Mouse (Mus musculus) stomach, postnatal 0 days (tissue): ENCODE measurements around the gene Mapk3. TPM values are rescaled to one million over a fixed set of nuclear protein-coding genes. Genes with fewer than 3 reads are reported as not detected.
A peak's percentile ranks its signal among the peaks of the same experiment; 100 is the strongest.

ENCODE experiments used
- ATAC-seq: fragments of 200-750 bp; cut with Nextera tagmentation; 2 replicates; pipeline ENCODE4 v1.8.0; 2017; ENCODE audit not compliant: low FRiP score, low TSS enrichment
- DNase-seq: peaks from one replicate; pipeline ENCODE4 v3.0.0-alpha.2; 2016; ENCODE audit warnings: low spot score
- H3K27ac ChIP-seq: fragments of 300-500 bp; sonication (generic); replicated peaks from 2 replicates; pipeline ENCODE4 v1.5.1; 2014; ENCODE audit warnings: mild to moderate bottlenecking, control low read depth
- H3K27me3 ChIP-seq: fragments of 300-500 bp; sonication (generic); 2 replicates; pipeline ENCODE4 v1.6.1; 2014; ENCODE audit warnings: low read length; ENCODE audit not compliant: control insufficient read depth, insufficient read depth
- H3K36me3 ChIP-seq: fragments of 300-500 bp; sonication (generic); 2 replicates; pipeline ENCODE4 v1.6.1; 2014; ENCODE audit warnings: low read length, mixed read lengths; ENCODE audit not compliant: control insufficient read depth, insufficient read depth
- H3K4me1 ChIP-seq: fragments of 300-500 bp; sonication (generic); replicated peaks from 2 replicates; pipeline ENCODE4 v1.6.1; 2014; ENCODE audit warnings: antibody characterized with exemption; ENCODE audit not compliant: control insufficient read depth, insufficient read depth
- H3K4me2 ChIP-seq: fragments of 300-500 bp; sonication (generic); replicated peaks from 2 replicates; pipeline ENCODE4 v1.6.1; 2014; ENCODE audit warnings: low read depth, mild to moderate bottlenecking, control low read depth, moderate library complexity
- H3K4me3 ChIP-seq: fragments of 300-500 bp; sonication (generic); 2 replicates; pipeline ENCODE4 v1.5.1; 2014; ENCODE audit warnings: low read depth, low read length, control low read depth
- H3K9ac ChIP-seq: fragments of 300-500 bp; sonication (generic); 2 replicates; pipeline ENCODE4 v1.6.1; 2014; ENCODE audit warnings: mild to moderate bottlenecking, low read length, control low read depth, mixed read lengths
- H3K9me3 ChIP-seq: fragments of 300-500 bp; sonication (generic); 2 replicates; pipeline ENCODE4 v1.6.1; 2016; ENCODE audit warnings: low read length; ENCODE audit not compliant: control insufficient read depth
- CTCF ChIP-seq: IDR thresholded peaks from 2 replicates; pipeline ENCODE4 v1.5.1; 2016; ENCODE audit warnings: antibody characterized with exemption, low read depth, mild to moderate bottlenecking, moderate library complexity
- EP300 ChIP-seq: optimal IDR thresholded peaks from 2 replicates; pipeline ENCODE3; 2016; ENCODE audit warnings: antibody characterized with exemption
- WGBS: fragments of 180-500 bp; shearing (Covaris S2); extraction: QIAGEN DNeasy Blood & Tissue Kit; methylation state at CpG from one replicate; pipeline ENCODE4 v1.1.7; 2014; 5-methylcytosine and 5-hydroxymethylcytosine counted together
- polyA plus RNA-seq: library from polyadenylated mRNA; unstranded; fragments of >200 nt; fragmentation: Nextera tagmentation; extraction: Ambion mirVana; gene quantifications from 2 replicates; pipeline ENCODE4 v1.2.1, GENCODE M21; 2015

The Mapk3 gene
- polyA plus RNA-seq: 114 and 116 TPM in 2 replicates

GRCm38 (mm10) chr7:126759050-126759671 is at the start of gene Mapk3:
TSS of gene Mapk3 (plus strand) at chr7:126759601.
- Histone ChIP-seq H3K9ac (peak within 1 kb of the TSS; percentile 88), H3K9me3 (no peaks in the 10 kb centered on the region), H3K4me2 (peak within 1 kb of the TSS; percentile 73), H3K36me3 (peaks cover 5% of the 10 kb centered on the region; the same call in 1 of the 2 replicates), H3K4me3 (peak within 1 kb of the TSS; percentile 82), H3K27ac (peak within 1 kb of the TSS; percentile 97), H3K4me1 (peaks cover 13% of the 10 kb centered on the region), H3K27me3 (no peaks in the 10 kb centered on the region)
- 2% methylated on average over 15 of the region's 38 CpGs for WGBS
- peak; percentile 92 for DNase-seq
- TF ChIP-seq CTCF (peak; percentile 80), EP300 (no peak)
- peak; percentile 59 for ATAC-seq

GRCm38 (mm10) chr7:126710266-126710665 is 49.1 kb upstream of the Mapk3 start:
- TF ChIP-seq EP300: no peak
- no peak for TF ChIP-seq CTCF
- Histone ChIP-seq H3K4me2 (no peak overlapping the region), H3K4me3 (no peak overlapping the region), H3K4me1 (no peaks in the 10 kb centered on the region), H3K9ac (no peak overlapping the region), H3K36me3 (no peaks in the 10 kb centered on the region), H3K9me3 (no peaks in the 10 kb centered on the region), H3K27me3 (no peaks in the 10 kb centered on the region), H3K27ac (no peak overlapping the region)
- WGBS: 73% methylated on average over 4 of the region's 4 CpGs
- DNase-seq: no peak
- no peak for ATAC-seq

GRCm38 (mm10) chr7:126711910-126712309 is 47.5 kb upstream of the Mapk3 start:
- no peak overlapping the region for H3K27ac ChIP-seq
- no peak for DNase-seq
- 87% methylated on average over 3 of the region's 3 CpGs for WGBS

GRCm38 (mm10) chr7:126715679-126716078 is 43.7 kb upstream of the Mapk3 start:
- no peak for ATAC-seq
- H3K4me1 ChIP-seq: no peaks in the 10 kb centered on the region
- H3K4me2 ChIP-seq: no peak overlapping the region
- H3K9me3 ChIP-seq: no peaks in the 10 kb centered on the region
- no peak overlapping the region for H3K27ac ChIP-seq
- WGBS: 74% methylated on average over 4 of the region's 4 CpGs
- H3K36me3 ChIP-seq: no peaks in the 10 kb centered on the region
- no peak for DNase-seq
- no peaks in the 10 kb centered on the region for H3K27me3 ChIP-seq
- TF ChIP-seq EP300: no peak
- no peak for TF ChIP-seq CTCF
- no peak overlapping the region for H3K4me3 ChIP-seq
- H3K9ac ChIP-seq: no peak overlapping the region

More at GRCm38 (mm10) chr7:126711910-126712309, 47.5 kb upstream of the Mapk3 start:
- Histone ChIP-seq H3K36me3 (no peaks in the 10 kb centered on the region), H3K9me3 (no peaks in the 10 kb centered on the region), H3K4me2 (no peak overlapping the region), H3K9ac (no peak overlapping the region), H3K27me3 (no peaks in the 10 kb centered on the region), H3K4me1 (no peaks in the 10 kb centered on the region), H3K4me3 (no peak overlapping the region)
- ATAC-seq: no peak
- TF ChIP-seq EP300 (no peak), CTCF (no peak)

GRCm38 (mm10) chr7:126717566-126717965 is 41.8 kb upstream of the Mapk3 start:
- H3K4me1 ChIP-seq: no peaks in the 10 kb centered on the region
- DNase-seq (no peak), ATAC-seq (no peak)
- H3K27me3 ChIP-seq: no peaks in the 10 kb centered on the region
- 63% methylated on average over 3 of the region's 3 CpGs for WGBS
- TF ChIP-seq CTCF (no peak), EP300 (no peak)
- no peak overlapping the region for H3K27ac ChIP-seq
- no peak overlapping the region for H3K4me2 ChIP-seq
- no peak overlapping the region for H3K9ac ChIP-seq
- no peak overlapping the region for H3K4me3 ChIP-seq
- H3K36me3 ChIP-seq: no peaks in the 10 kb centered on the region
- H3K9me3 ChIP-seq: no peaks in the 10 kb centered on the region

GRCm38 (mm10) chr7:126718787-126719337 is 40.5 kb upstream of the Mapk3 start:
- DNase-seq (no peak), ATAC-seq (no peak)
- 89% methylated on average over 5 of the region's 5 CpGs for WGBS
- H3K4me3 ChIP-seq: no peak overlapping the region
- no peak overlapping the region for H3K9ac ChIP-seq
- TF ChIP-seq CTCF (peak; percentile 30; the same call in 1 of the 2 replicates), EP300 (no peak)
- H3K9me3 ChIP-seq: no peaks in the 10 kb centered on the region
- no peak overlapping the region for H3K4me2 ChIP-seq
- H3K27me3 ChIP-seq: no peaks in the 10 kb centered on the region
- no peaks in the 10 kb centered on the region for H3K36me3 ChIP-seq
- H3K27ac ChIP-seq: no peak overlapping the region
- no peaks in the 10 kb centered on the region for H3K4me1 ChIP-seq
